Mouse (Mus musculus) liver, embryonic 11.5 days (tissue): ENCODE measurements around the gene Hand1. TPM values are rescaled to one million over a fixed set of nuclear protein-coding genes. Genes with fewer than 3 reads are reported as not detected.
"Not testable (repeated sequence)": the region's sequence is repeated elsewhere in the genome, so short reads cannot be mapped to it uniquely, and the experiment has no call there.

ENCODE experiments used
- ATAC-seq: fragments of 200-750 bp; cut with Nextera tagmentation; replicated peaks from 2 replicates; pipeline ENCODE4 v1.8.0; 2017; ENCODE audit warnings: moderate number of reproducible peaks, mild to moderate bottlenecking, moderate TSS enrichment, moderate library complexity; ENCODE audit not compliant: low FRiP score
- DNase-seq: peaks from one replicate; pipeline ENCODE4 v3.0.0-alpha.2; 2017; ENCODE audit warnings: low spot score
- H3K27ac ChIP-seq: fragments of 300-500 bp; sonication (generic); 2 replicates; pipeline ENCODE4 v1.5.1; 2014; ENCODE audit warnings: mild to moderate bottlenecking, low read depth, low read length, control low read depth
- H3K27me3 ChIP-seq: fragments of 300-500 bp; sonication (generic); replicated peaks from 2 replicates; pipeline ENCODE4 v1.6.1; 2014; ENCODE audit warnings: low read length, mixed read lengths; ENCODE audit not compliant: control insufficient read depth, insufficient read depth
- H3K36me3 ChIP-seq: fragments of 300-500 bp; sonication (generic); 2 replicates; pipeline ENCODE4 v1.6.1; 2014; ENCODE audit warnings: mild to moderate bottlenecking, low read length, moderate library complexity, mixed read lengths; ENCODE audit not compliant: control insufficient read depth, insufficient read depth
- H3K4me1 ChIP-seq: fragments of 300-500 bp; sonication (generic); replicated peaks from 2 replicates; pipeline ENCODE4 v1.6.1; 2014; ENCODE audit warnings: low read length, mixed read lengths; ENCODE audit not compliant: control insufficient read depth, insufficient read depth
- H3K4me2 ChIP-seq: fragments of 300-500 bp; sonication (generic); 2 replicates; pipeline ENCODE4 v1.6.1; 2014; ENCODE audit warnings: mild to moderate bottlenecking, control low read depth, moderate library complexity
- H3K4me3 ChIP-seq: fragments of 300-500 bp; sonication (generic); 2 replicates; pipeline ENCODE4 v1.5.1; 2014; ENCODE audit warnings: low read depth, low read length, control low read depth
- H3K9ac ChIP-seq: fragments of 300-500 bp; sonication (generic); 2 replicates; pipeline ENCODE4 v1.6.1; 2014; ENCODE audit warnings: low read depth, low read length, control low read depth
- H3K9me3 ChIP-seq: fragments of 300-500 bp; sonication (generic); 2 replicates; pipeline ENCODE4 v1.6.1; 2016; ENCODE audit warnings: low read length, inconsistent platforms, mixed read lengths; ENCODE audit not compliant: control insufficient read depth
- WGBS: fragments of 180-500 bp; shearing (Covaris S2); extraction: QIAGEN DNeasy Blood & Tissue Kit; methylation state at CpG from one replicate; pipeline ENCODE4 v1.1.7; 2014; 5-methylcytosine and 5-hydroxymethylcytosine counted together
- polyA plus RNA-seq: library from polyadenylated mRNA; unstranded; fragments of >200 nt; fragmentation: Nextera tagmentation; extraction: Ambion mirVana; gene quantifications from 2 replicates; pipeline ENCODE4 v1.2.1, GENCODE M21; 2014

The Hand1 gene
- polyA plus RNA-seq, 1 experiment from 2014 or later: 11.0 TPM

DNA sequence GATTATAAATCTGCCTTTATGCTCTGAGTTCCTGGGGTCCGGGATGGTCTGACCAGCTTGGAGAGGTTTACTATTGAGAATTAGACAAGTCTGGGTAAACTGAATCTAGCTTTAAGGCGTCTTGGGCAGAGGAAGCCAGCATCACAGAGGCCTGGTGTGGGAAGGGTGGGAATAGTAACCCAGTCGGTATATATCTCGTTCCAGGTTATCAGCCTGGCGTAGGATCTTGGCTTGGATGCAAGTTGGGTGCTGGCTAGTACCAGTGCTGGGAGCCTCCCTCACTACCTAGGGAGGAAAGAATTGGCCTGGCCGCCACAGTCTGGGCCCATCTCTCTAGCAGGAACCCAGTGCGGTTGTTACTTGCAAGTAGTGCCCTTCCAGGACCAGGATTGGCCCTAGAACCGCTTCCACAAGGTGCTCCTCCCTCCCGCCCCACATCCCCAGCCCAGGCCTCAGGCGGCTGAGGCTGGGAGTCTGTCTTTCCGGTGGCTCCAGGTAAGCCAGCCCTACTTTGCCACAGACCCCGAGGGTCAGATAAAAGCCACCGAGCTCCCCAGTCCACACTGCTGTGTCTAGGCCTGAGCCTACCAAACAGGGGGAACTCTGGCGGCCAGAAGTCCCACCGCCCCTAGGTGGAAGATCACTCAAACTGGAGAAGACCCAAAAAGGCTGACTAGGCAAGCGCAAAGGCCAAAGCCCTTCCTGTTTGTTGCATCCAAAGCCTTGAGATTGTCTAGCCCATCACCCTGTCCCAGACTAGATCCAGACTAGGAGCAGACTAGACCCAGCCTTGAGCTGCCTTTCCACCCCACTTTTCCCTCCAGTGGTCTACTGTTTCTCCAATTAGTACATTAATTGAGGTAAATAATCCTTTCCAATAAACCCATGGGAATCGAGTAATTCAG is 2.5 kb downstream of the Hand1 start:
- H3K27ac ChIP-seq: no peak overlapping the region
- H3K4me3 ChIP-seq: peak overlapping the region; percentile 34
- H3K9ac ChIP-seq: no peak overlapping the region
- H3K36me3 ChIP-seq: no peaks in the 10 kb centered on the region
- no peaks in the 10 kb centered on the region for H3K9me3 ChIP-seq
- H3K4me1 ChIP-seq: peaks cover 5% of the 10 kb centered on the region
- 18% methylated on average over 17 of the region's 17 CpGs for WGBS
- H3K4me2 ChIP-seq: peak overlapping the region; percentile 35
- ATAC-seq (no peak), DNase-seq (no peak)
- H3K27me3 ChIP-seq: peaks cover 95% of the 10 kb centered on the region

DNA sequence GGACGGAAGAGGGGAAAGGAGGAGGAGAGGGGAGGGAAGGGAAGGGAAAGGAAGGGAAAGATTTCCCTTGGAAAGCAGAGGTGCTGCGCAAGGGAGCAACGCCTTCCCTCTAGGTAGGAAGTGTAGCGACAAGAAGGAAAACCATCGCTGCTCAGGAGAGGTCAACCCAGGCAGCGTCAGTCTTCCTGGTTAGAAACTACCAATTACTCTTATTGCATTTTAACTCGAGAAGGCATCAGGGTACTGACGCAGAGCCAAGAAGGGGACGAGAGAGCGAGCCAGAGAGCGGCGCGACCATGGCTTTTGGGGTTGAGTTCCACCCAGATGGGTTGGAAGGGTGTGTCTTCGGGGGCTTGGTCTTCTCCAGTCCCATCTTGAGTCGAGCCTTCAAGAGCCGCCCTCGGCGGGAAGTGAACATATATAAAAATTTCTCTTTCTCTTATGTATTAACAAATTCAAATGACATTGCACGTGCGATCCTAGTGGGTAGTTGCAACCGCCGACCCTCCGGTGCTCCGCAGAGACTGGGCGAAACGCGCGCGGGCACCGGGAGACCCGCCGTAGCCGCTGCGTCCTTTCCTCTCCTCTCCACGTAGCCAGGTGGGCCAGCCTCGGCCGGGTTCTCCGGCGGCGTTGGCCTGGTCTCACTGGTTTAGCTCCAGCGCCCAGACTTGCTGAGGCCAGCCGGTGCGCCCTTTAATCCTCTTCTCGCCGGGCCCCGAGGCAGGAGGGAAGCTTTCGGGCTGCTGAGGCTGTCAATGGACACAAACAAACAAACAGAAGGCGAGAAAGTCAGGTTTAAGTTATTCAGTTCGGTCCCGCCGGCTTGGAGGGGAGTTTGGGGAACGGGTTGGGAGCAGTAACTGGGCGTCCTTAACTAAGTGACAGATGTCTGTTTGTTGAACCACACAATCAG is 3.4 kb downstream of the Hand1 start:
- ATAC-seq: no peak
- Histone ChIP-seq H3K4me1 (peaks cover 5% of the 10 kb centered on the region), H3K36me3 (no peaks in the 10 kb centered on the region), H3K4me3 (peak overlapping the region; percentile 34), H3K27me3 (peaks cover 88% of the 10 kb centered on the region), H3K9me3 (no peaks in the 10 kb centered on the region), H3K27ac (no peak overlapping the region), H3K4me2 (peak overlapping the region; percentile 35), H3K9ac (peak overlapping the region; percentile 31; the same call in 1 of the 2 replicates)
- DNase-seq: peak; percentile 46
- 4% methylated on average over 52 of the region's 53 CpGs for WGBS

DNA sequence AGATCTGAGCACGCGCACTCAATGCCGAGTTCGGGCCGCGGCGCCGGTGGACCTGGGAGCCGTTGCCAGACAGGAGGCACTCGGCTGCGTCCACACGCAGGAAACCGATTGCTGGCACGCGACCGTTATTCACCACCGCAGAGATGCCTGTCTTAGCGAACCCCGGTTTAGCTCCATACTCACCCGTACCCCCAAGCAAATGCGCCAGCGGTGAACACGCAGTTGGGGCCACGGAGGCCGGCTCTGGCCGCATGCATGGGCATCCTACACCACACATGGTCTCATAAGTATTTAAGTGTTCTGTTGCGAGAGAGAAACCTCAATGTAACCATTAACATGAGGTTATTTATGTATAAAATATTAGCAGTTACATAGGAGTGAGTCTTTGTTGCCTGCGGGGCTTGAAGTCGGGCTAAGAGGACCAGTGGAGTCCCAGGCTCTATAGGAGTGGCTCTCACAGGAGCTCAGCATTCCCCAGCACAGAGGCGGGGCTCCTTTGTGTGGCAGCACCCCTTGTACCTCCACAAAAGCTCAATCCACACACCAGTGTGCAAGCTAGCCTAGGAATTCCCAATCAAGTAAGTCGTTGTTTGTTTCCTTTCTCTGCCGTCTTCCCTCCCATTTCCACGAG is 4.6 kb downstream of the Hand1 start:
- peak; percentile 45 for DNase-seq
- Histone ChIP-seq H3K9ac (no peak overlapping the region), H3K4me1 (peaks cover 5% of the 10 kb centered on the region)

DNA sequence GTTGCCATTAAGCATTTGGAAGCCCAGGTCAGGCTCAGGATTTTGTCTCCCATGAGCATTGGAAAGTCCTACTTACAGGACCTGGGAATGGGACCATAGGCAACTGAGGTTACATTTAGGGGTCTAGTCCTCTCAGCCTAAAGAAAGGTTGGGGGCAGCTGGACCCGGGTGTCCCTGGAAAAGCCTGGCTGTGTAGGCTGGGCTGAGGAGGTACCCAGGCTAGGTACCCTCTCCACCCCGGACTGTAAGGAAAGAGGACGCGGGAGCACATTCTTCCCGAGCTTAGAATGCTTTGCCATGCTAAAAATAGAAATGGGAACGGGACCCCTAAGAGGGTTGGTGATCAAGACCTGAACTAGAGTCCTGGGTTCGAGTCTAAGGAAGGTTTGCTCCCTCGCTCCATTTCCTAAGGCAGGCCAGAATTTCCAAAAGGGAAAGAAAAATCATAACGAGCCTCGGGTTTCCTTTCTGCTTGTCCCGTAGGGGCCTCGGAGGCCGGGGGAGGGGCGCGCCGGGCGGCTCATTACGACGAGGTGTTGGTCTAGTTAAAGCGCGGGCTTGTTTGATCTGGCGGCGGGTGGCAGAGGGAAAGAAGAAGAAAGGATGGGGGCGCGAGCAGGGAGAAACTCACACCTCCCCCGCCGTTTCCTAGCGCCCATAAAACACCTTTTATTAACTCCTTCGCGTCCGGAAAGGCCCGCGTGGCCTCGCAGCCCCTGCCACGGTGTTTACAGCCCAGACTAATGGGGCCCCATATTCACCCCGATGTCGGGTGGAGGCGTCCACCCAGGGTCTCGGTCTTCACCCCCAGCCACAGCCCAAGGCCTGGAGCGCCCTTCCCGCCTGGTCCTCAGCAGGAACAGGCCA is 5.3 kb downstream of the Hand1 start:
- ATAC-seq (no peak), DNase-seq (no peak)
- Histone ChIP-seq H3K27me3 (peaks cover 68% of the 10 kb centered on the region), H3K4me2 (peak overlapping the region; percentile 58), H3K4me3 (peak overlapping the region; percentile 30), H3K4me1 (peaks cover 5% of the 10 kb centered on the region), H3K9me3 (no peaks in the 10 kb centered on the region), H3K36me3 (no peaks in the 10 kb centered on the region), H3K27ac (no peak overlapping the region), H3K9ac (no peak overlapping the region)
- WGBS: 4% methylated on average over 41 of the region's 41 CpGs

More for the DNA sequence above, 4.6 kb downstream of the Hand1 start:
- Histone ChIP-seq H3K27ac (no peak overlapping the region), H3K9me3 (no peaks in the 10 kb centered on the region), H3K4me3 (peak overlapping the region; percentile 30), H3K36me3 (no peaks in the 10 kb centered on the region), H3K4me2 (peak overlapping the region; percentile 58), H3K27me3 (peaks cover 76% of the 10 kb centered on the region)
- no peak for ATAC-seq
- 2% methylated on average over 33 of the region's 33 CpGs for WGBS

DNA sequence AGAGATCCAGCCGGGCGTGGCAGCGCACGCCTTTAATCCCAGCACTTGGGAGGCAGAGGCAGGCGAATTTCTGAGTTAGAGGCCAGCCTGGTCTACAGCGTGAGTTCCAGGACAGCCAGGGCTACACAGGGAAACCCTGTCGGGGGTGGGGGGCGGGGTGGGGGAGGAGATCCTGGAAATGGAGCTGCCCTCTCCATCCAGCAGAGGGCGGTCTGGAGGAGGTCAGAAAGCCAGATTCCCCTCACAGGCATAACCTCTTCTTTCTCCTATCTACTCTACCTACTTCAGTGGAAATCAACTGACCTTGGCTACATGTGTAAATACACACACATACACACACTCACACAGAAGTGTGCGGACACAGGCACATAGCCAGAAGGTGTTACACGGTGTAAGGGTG is 7.4 kb downstream of the Hand1 start:
- ATAC-seq, H3K27ac ChIP-seq, H3K4me2 ChIP-seq, H3K36me3 ChIP-seq, H3K9ac ChIP-seq, H3K4me1 ChIP-seq, DNase-seq, H3K4me3 ChIP-seq, H3K9me3 ChIP-seq: not testable (repeated sequence)
- WGBS: 58% methylated on average over 11 of the region's 11 CpGs
- H3K27me3 ChIP-seq: peaks cover 48% of the 10 kb centered on the region

DNA sequence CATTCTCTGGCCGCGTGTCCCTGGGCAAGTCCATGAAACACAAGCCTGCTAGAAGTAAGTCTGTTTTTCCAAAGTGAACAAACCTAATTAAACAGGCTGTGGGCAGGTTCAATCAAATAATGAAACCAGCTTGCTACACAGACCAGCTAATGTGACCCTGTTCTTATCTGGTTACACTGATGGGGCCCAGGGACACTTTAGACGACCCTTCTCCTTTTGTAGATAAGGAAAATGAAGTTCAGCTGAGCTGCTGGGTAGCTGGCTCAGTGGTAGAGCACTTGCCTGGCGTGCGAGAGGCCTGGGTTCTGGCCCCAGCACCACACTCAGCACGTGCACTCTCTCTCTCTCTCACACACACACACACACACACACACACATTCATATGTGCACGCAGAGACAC is 8.9 kb downstream of the Hand1 start:
- Histone ChIP-seq H3K27ac (no peak overlapping the region), H3K9ac (no peak overlapping the region), H3K27me3 (peaks cover 33% of the 10 kb centered on the region), H3K4me2 (no peak overlapping the region), H3K4me1 (peaks cover 5% of the 10 kb centered on the region), H3K4me3 (no peak overlapping the region), H3K36me3 (no peaks in the 10 kb centered on the region), H3K9me3 (no peaks in the 10 kb centered on the region)
- 51% methylated on average over 7 of the region's 7 CpGs for whole genome bisulfite sequencing
- no peak for DNase-seq
- ATAC-seq: no peak

DNA sequence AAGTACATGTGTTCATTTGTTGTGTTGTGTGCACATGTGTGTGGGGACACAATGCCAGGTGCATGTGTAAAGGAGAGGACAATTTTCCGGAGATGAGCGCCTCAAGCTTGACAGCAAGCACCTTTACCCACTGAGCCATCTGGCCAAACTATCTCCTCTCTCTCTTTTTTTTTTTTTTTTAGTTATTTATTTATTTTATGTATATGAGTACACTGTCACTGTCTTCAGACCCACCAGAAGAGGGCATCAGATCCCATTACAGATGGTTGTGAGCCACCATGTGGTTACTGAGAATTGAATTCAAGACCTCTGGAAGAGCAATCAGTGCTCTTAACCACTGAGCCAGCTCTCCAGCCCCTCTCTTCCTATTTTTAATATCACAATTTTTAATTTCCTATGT is 9.5 kb downstream of the Hand1 start:
- WGBS: 86% methylated on average over 2 of the region's 2 CpGs
- ATAC-seq: not testable (repeated sequence)

More for the DNA sequence above, 9.5 kb downstream of the Hand1 start:
- not testable (repeated sequence) for H3K36me3 ChIP-seq, DNase-seq, H3K9ac ChIP-seq, H3K9me3 ChIP-seq, H3K4me2 ChIP-seq, H3K4me1 ChIP-seq, H3K27ac ChIP-seq, H3K4me3 ChIP-seq
- peaks cover 27% of the 10 kb centered on the region for H3K27me3 ChIP-seq
